Mouse (Mus musculus): ENCODE measurements around the gene Snap91. TPM values are rescaled to one million over a fixed set of nuclear protein-coding genes. Genes with fewer than 3 reads are reported as not detected.

Snap91 gene
- polyA plus RNA-seq, 1 experiment from 2014 or later: 0.15 TPM

- DNase-seq: no peak
Observed at GRCm38 (mm10) chr9:86810696-86811232, 69.7 kb downstream of the Snap91 start.

GRCm38 (mm10) chr9:86810213-86810612 is 70.2 kb downstream of the Snap91 start:
- 51% methylated on average over 3 of the region's 3 CpGs for WGBS (ENCODE audit: insufficient replicate concordance)
- no peak for ATAC-seq (ENCODE audit: low read depth)
- Histone ChIP-seq H3K36me3 (no peaks in the 10 kb centered on the region), H3K9me3 (replicated peaks) (no peaks in the 10 kb centered on the region), H3K4me2 (no peak overlapping the region), H3K27me3 (no peaks in the 10 kb centered on the region), H3K9ac (no peak overlapping the region), H3K27ac (no peak overlapping the region), H3K4me1 (replicated peaks) (no peaks in the 10 kb centered on the region), H3K4me3 (replicated peaks) (no peak overlapping the region)
- DNase-seq: no peak

More at GRCm38 (mm10) chr9:86810696-86811232, 69.7 kb downstream of the Snap91 start:
- no peak overlapping the region for H3K4me3 ChIP-seq (replicated peaks)
- H3K4me2 ChIP-seq: no peak overlapping the region
- no peaks in the 10 kb centered on the region for H3K36me3 ChIP-seq
- H3K9ac ChIP-seq: no peak overlapping the region
- H3K27me3 ChIP-seq: no peaks in the 10 kb centered on the region
- no peaks in the 10 kb centered on the region for H3K9me3 ChIP-seq (replicated peaks)
- no peak for ATAC-seq (ENCODE audit: low read depth)
- 45% methylated on average over 5 of the region's 5 CpGs for WGBS (ENCODE audit: insufficient replicate concordance)
- H3K4me1 ChIP-seq (replicated peaks): no peaks in the 10 kb centered on the region
- no peak overlapping the region for H3K27ac ChIP-seq

- DNase-seq: no peak
- Histone ChIP-seq H3K4me3 (replicated peaks) (no peak overlapping the region), H3K27me3 (no peaks in the 10 kb centered on the region), H3K4me1 (replicated peaks) (no peaks in the 10 kb centered on the region), H3K9ac (no peak overlapping the region), H3K4me2 (no peak overlapping the region), H3K9me3 (replicated peaks) (no peaks in the 10 kb centered on the region), H3K36me3 (no peaks in the 10 kb centered on the region), H3K27ac (no peak overlapping the region)
- ATAC-seq (ENCODE audit: low read depth): no peak
- WGBS (ENCODE audit: insufficient replicate concordance): 19% methylated on average over 3 of the region's 3 CpGs
Observed at GRCm38 (mm10) chr9:86800600-86801163, 79.8 kb downstream of the Snap91 start.

GRCm38 (mm10) chr9:86799099-86799498 is 81.4 kb downstream of the Snap91 start:
- Histone ChIP-seq H3K4me1 (replicated peaks) (no peaks in the 10 kb centered on the region), H3K27me3 (no peaks in the 10 kb centered on the region), H3K9ac (no peak overlapping the region), H3K27ac (no peak overlapping the region), H3K4me2 (no peak overlapping the region), H3K4me3 (replicated peaks) (no peak overlapping the region), H3K36me3 (no peaks in the 10 kb centered on the region), H3K9me3 (replicated peaks) (no peaks in the 10 kb centered on the region)
- no peak for DNase-seq
- no peak for ATAC-seq (ENCODE audit: low read depth)
- 71% methylated on average over 7 of the region's 7 CpGs for WGBS (ENCODE audit: insufficient replicate concordance)

GRCm38 (mm10) chr9:86798686-86799085 is 81.8 kb downstream of the Snap91 start:
- no peak for DNase-seq
- Histone ChIP-seq H3K36me3 (no peaks in the 10 kb centered on the region), H3K4me3 (replicated peaks) (no peak overlapping the region), H3K4me1 (replicated peaks) (no peaks in the 10 kb centered on the region), H3K27me3 (no peaks in the 10 kb centered on the region), H3K4me2 (no peak overlapping the region), H3K9ac (no peak overlapping the region), H3K9me3 (replicated peaks) (no peaks in the 10 kb centered on the region), H3K27ac (no peak overlapping the region)
- 46% methylated on average over 7 of the region's 7 CpGs for WGBS (ENCODE audit: insufficient replicate concordance)
- ATAC-seq (ENCODE audit: low read depth): no peak

- no peak for ATAC-seq (ENCODE audit: low read depth)
Observed at GRCm38 (mm10) chr9:86798129-86798528, 82.3 kb downstream of the Snap91 start.

GRCm38 (mm10) chr9:86797553-86797952 is 82.9 kb downstream of the Snap91 start:
- DNase-seq: no peak
- Histone ChIP-seq H3K9ac (no peak overlapping the region), H3K9me3 (replicated peaks) (no peaks in the 10 kb centered on the region), H3K4me2 (no peak overlapping the region), H3K27me3 (no peaks in the 10 kb centered on the region), H3K4me3 (replicated peaks) (no peak overlapping the region), H3K4me1 (replicated peaks) (no peaks in the 10 kb centered on the region), H3K36me3 (no peaks in the 10 kb centered on the region), H3K27ac (no peak overlapping the region)
- 67% methylated on average over 4 of the region's 4 CpGs for WGBS (ENCODE audit: insufficient replicate concordance)
- ATAC-seq (ENCODE audit: low read depth): no peak

More at GRCm38 (mm10) chr9:86798129-86798528, 82.3 kb downstream of the Snap91 start:
- no peaks in the 10 kb centered on the region for H3K9me3 ChIP-seq (replicated peaks)
- DNase-seq: no peak
- WGBS (ENCODE audit: insufficient replicate concordance): 67% methylated on average over 5 of the region's 5 CpGs
- no peaks in the 10 kb centered on the region for H3K27me3 ChIP-seq
- no peaks in the 10 kb centered on the region for H3K4me1 ChIP-seq (replicated peaks)
- H3K4me3 ChIP-seq (replicated peaks): no peak overlapping the region
- no peak overlapping the region for H3K9ac ChIP-seq
- H3K4me2 ChIP-seq: no peak overlapping the region
- H3K36me3 ChIP-seq: no peaks in the 10 kb centered on the region
- no peak overlapping the region for H3K27ac ChIP-seq

GRCm38 (mm10) chr9:86795236-86795635 is 85.2 kb downstream of the Snap91 start:
- no peak overlapping the region for H3K4me2 ChIP-seq
- ATAC-seq (ENCODE audit: low read depth) (no peak), DNase-seq (no peak)
- no peaks in the 10 kb centered on the region for H3K4me1 ChIP-seq (replicated peaks)
- H3K4me3 ChIP-seq (replicated peaks): no peak overlapping the region
- H3K27me3 ChIP-seq: no peaks in the 10 kb centered on the region
- no peaks in the 10 kb centered on the region for H3K9me3 ChIP-seq (replicated peaks)
- no peak overlapping the region for H3K27ac ChIP-seq
- H3K9ac ChIP-seq: no peak overlapping the region
- 52% methylated on average over 3 of the region's 3 CpGs for WGBS (ENCODE audit: insufficient replicate concordance)
- H3K36me3 ChIP-seq: no peaks in the 10 kb centered on the region

GRCm38 (mm10) chr9:86791927-86792326 is 88.5 kb downstream of the Snap91 start:
- Histone ChIP-seq H3K4me1 (replicated peaks) (no peaks in the 10 kb centered on the region), H3K27ac (no peak overlapping the region), H3K9me3 (replicated peaks) (no peaks in the 10 kb centered on the region), H3K4me2 (no peak overlapping the region), H3K36me3 (no peaks in the 10 kb centered on the region), H3K9ac (no peak overlapping the region), H3K4me3 (replicated peaks) (no peak overlapping the region), H3K27me3 (no peaks in the 10 kb centered on the region)
- ATAC-seq (ENCODE audit: low read depth) (no peak), DNase-seq (no peak)
- 58% methylated on average over 7 of the region's 7 CpGs for WGBS (ENCODE audit: insufficient replicate concordance)

GRCm38 (mm10) chr9:86789186-86789585 is 91.3 kb downstream of the Snap91 start:
- WGBS (ENCODE audit: insufficient replicate concordance): 67% methylated on average over 6 of the region's 6 CpGs
- Histone ChIP-seq H3K27me3 (no peaks in the 10 kb centered on the region), H3K9ac (no peak overlapping the region), H3K4me2 (no peak overlapping the region), H3K9me3 (replicated peaks) (no peaks in the 10 kb centered on the region), H3K27ac (no peak overlapping the region), H3K36me3 (no peaks in the 10 kb centered on the region), H3K4me3 (replicated peaks) (no peak overlapping the region), H3K4me1 (replicated peaks) (no peaks in the 10 kb centered on the region)
- DNase-seq (no peak), ATAC-seq (ENCODE audit: low read depth) (no peak)

GRCm38 (mm10) chr9:86782836-86783235 is 97.6 kb downstream of the Snap91 start:
- ATAC-seq (ENCODE audit: low read depth) (no peak), DNase-seq (no peak)
- Histone ChIP-seq H3K4me1 (replicated peaks) (no peaks in the 10 kb centered on the region), H3K27me3 (no peaks in the 10 kb centered on the region), H3K4me3 (replicated peaks) (no peak overlapping the region), H3K36me3 (no peaks in the 10 kb centered on the region), H3K9me3 (replicated peaks) (no peaks in the 10 kb centered on the region), H3K9ac (no peak overlapping the region), H3K4me2 (no peak overlapping the region), H3K27ac (no peak overlapping the region)
- WGBS (ENCODE audit: insufficient replicate concordance): 76% methylated on average over 2 of the region's 2 CpGs

- H3K27me3 ChIP-seq: no peaks in the 10 kb centered on the region
- no peaks in the 10 kb centered on the region for H3K9me3 ChIP-seq (replicated peaks)
- DNase-seq: no peak
- no peaks in the 10 kb centered on the region for H3K4me1 ChIP-seq (replicated peaks)
- H3K4me2 ChIP-seq: no peak overlapping the region
- H3K27ac ChIP-seq: no peak overlapping the region
- H3K36me3 ChIP-seq: no peaks in the 10 kb centered on the region
- no peak overlapping the region for H3K4me3 ChIP-seq (replicated peaks)
- ATAC-seq (ENCODE audit: low read depth): no peak
- 65% methylated on average over 4 of the region's 4 CpGs for WGBS (ENCODE audit: insufficient replicate concordance)
- no peak overlapping the region for H3K9ac ChIP-seq
Observed at GRCm38 (mm10) chr9:86781426-86781825, 99.0 kb downstream of the Snap91 start.
